Mouse (Mus musculus): Measurements from ENCODE around the gene Greb1. TPM values are rescaled to one million over a fixed set of nuclear protein-coding genes. Genes with fewer than 3 reads are reported as not detected.

Gene Greb1
- total and polyA plus RNA-seq, 3 experiments, result not detected

DNA sequence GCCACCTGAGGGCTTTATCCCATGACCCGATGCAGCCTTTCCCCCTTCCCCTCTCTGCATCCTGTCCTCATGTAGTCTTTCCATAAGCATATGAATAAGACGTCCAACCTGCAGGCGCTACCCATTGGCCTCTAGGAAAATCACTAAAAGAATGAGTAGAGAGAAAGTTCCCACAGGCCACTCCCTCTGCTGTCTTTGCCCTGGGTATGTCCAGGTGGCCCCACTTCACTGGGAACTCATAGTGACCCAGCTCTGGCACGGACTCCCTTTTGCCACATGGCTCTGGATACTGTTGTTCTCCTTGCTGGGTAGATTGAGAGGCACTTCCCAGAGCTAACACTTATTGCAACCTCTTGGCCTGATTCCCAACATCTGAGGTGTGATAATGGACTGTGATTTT is 145.1 kb downstream of the Greb1 start:
- Histone ChIP-seq H3K4me1 (ENCODE audit: control insufficient read depth in 1 of 2, insufficient read depth in 2 of 2, low read length in 2 of 2) (no peaks in the 10 kb centered on the region), H3K9me3 (replicated peaks; ENCODE audit: insufficient read depth, low read length) (no peaks in the 10 kb centered on the region), H3K9ac (ENCODE audit: control insufficient read depth, low read depth, low read length, poor library complexity, severe bottlenecking) (no peak overlapping the region), H3K79me2 (ENCODE audit: control insufficient read depth, insufficient read depth, low read length, poor library complexity) (no peaks in the 10 kb centered on the region), H3K27me3 (ENCODE audit: control insufficient read depth in 1 of 2, insufficient read depth in 2 of 2, low read length in 2 of 2) (peaks cover 2 to 7% of the 10 kb centered on the region in 2 experiments), H3K4me3 (ENCODE audit: control insufficient read depth in 1 of 2, insufficient read depth in 1 of 2, low read depth in 2 of 2, low read length in 2 of 2) (no peak overlapping the region), H3K36me3 (ENCODE audit: control insufficient read depth in 1 of 2, insufficient read depth in 2 of 2, low read length in 2 of 2) (no peaks in the 10 kb centered on the region), H3K27ac (ENCODE audit: control insufficient read depth, low read depth, low read length) (no peak overlapping the region)
- no peak for DNase-seq (ENCODE audit: low read depth, low spot score)
- no peak for TF ChIP-seq UBTF (IDR thresholded peaks at IDR 0.05; ENCODE audit: borderline replicate concordance, insufficient read depth, low read depth, low read length)
- no peak for TF ChIP-seq NRF1 (IDR thresholded peaks at IDR 0.05; ENCODE audit: insufficient read depth, low read depth, low read length, poor library complexity, severe bottlenecking)
- TF ChIP-seq POLR2AphosphoS5 (IDR thresholded peaks at IDR 0.05; ENCODE audit: borderline replicate concordance, low read depth, low read length), result no peak
- TF ChIP-seq MEF2A (IDR thresholded peaks at IDR 0.05; ENCODE audit: extremely low read depth, insufficient replicate concordance, low read depth, low read length, poor library complexity, severe bottlenecking), result no peak
- no peak for TF ChIP-seq CTCF (IDR thresholded peaks at IDR 0.05 in 2 of 3, conservative IDR thresholded peaks at IDR 0.05 in 1 of 3; ENCODE audit: control insufficient read depth in 1 of 3, insufficient read depth in 1 of 3, low read depth in 2 of 3, low read length in 3 of 3, poor library complexity in 1 of 3, severe bottlenecking in 1 of 3)
- no peak for TF ChIP-seq TCF12 (IDR thresholded peaks at IDR 0.05; ENCODE audit: low read depth, low read length)
- no peak for TF ChIP-seq RCOR1 (IDR thresholded peaks at IDR 0.05; ENCODE audit: low read depth, low read length)
- TF ChIP-seq POLR2A (IDR thresholded peaks at IDR 0.05; ENCODE audit: control insufficient read depth in 1 of 2, insufficient read depth in 1 of 2, low read depth in 1 of 2, low read length in 2 of 2, poor library complexity in 1 of 2), result no peak
- TF ChIP-seq E2F4 (IDR thresholded peaks at IDR 0.05; ENCODE audit: borderline replicate concordance, low read depth, low read length), result no peak
- TF ChIP-seq ZMIZ1 (IDR thresholded peaks at IDR 0.05; ENCODE audit: low read depth, low read length), result no peak
- no peak for TF ChIP-seq ELF1 (IDR thresholded peaks at IDR 0.05; ENCODE audit: low read depth, low read length)
- no peak for TF ChIP-seq SMC3 (IDR thresholded peaks at IDR 0.05; ENCODE audit: low read depth, low read length)
- TF ChIP-seq NELFE (IDR thresholded peaks at IDR 0.05; ENCODE audit: low read depth, low read length), result no peak
- TF ChIP-seq HCFC1 (IDR thresholded peaks at IDR 0.05; ENCODE audit: low read depth, low read length), result no peak
- TF ChIP-seq USF1 (IDR thresholded peaks at IDR 0.05; ENCODE audit: low read depth, low read length), result no peak

DNA sequence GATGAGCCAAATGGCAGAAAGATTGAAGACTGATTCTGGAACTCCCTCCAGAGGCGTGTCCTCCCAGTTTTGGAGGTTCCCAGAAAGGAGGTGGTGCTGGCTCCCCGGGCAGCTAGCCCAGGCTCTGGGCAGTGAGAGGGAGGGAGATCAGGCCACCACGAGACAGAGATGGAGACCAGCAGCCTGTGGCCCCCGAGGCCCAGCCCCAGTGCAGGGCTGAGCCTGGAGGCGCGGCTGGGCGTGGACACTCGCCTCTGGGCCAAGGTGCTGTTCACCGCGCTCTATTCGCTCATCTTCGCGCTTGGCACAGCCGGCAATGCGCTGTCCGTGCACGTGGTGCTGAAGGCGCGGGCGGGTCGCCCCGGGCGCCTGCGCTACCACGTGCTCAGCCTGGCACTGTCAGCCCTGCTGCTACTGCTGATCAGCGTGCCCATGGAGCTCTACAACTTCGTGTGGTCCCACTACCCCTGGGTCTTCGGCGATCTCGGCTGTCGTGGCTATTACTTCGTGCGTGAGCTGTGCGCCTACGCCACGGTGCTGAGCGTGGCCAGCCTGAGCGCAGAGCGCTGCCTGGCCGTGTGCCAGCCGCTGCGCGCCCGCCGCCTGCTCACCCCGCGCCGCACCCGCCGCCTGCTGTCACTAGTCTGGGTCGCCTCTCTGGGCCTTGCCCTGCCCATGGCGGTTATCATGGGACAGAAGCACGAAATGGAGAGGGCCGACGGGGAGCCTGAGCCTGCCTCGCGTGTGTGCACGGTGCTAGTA is 147.2 kb downstream of the Greb1 start, which contains the start of gene Ntsr2:
Ntsr2 (plus strand) TSS at position 51 of the 762 bp plus-strand sequence.
- Histone ChIP-seq H3K27me3 (ENCODE audit: control insufficient read depth in 1 of 2, insufficient read depth in 2 of 2, low read length in 2 of 2) (peaks cover 0 to 4% of the 10 kb centered on the region in 2 experiments; a peak in 2 of 4 replicates), H3K36me3 (ENCODE audit: control insufficient read depth in 1 of 2, insufficient read depth in 2 of 2, low read length in 2 of 2) (no peaks in the 10 kb centered on the region)

More for the DNA sequence above, 147.2 kb downstream of the Greb1 start, which contains the start of gene Ntsr2:
- H3K9ac ChIP-seq (ENCODE audit: control insufficient read depth, low read depth, low read length, poor library complexity, severe bottlenecking), result no peak within 1 kb of the TSS
- no peak within 1 kb of the TSS for H3K4me3 ChIP-seq (ENCODE audit: control insufficient read depth in 1 of 2, insufficient read depth in 1 of 2, low read depth in 2 of 2, low read length in 2 of 2)
- no peak within 1 kb of the TSS for H3K27ac ChIP-seq (ENCODE audit: control insufficient read depth, low read depth, low read length)
- no peaks in the 10 kb centered on the region for H3K79me2 ChIP-seq (ENCODE audit: control insufficient read depth, insufficient read depth, low read length, poor library complexity)
- DNase-seq (ENCODE audit: low read depth, low spot score), result no peak
- H3K4me1 ChIP-seq (ENCODE audit: control insufficient read depth in 1 of 2, insufficient read depth in 2 of 2, low read length in 2 of 2), result no peaks in the 10 kb centered on the region
- no peaks in the 10 kb centered on the region for H3K9me3 ChIP-seq (replicated peaks; ENCODE audit: insufficient read depth, low read length)
- TF ChIP-seq ZKSCAN1 (IDR thresholded peaks at IDR 0.05; ENCODE audit: low read depth, low read length) (no peak), ETS1 (IDR thresholded peaks at IDR 0.05; ENCODE audit: low read depth, low read length) (no peak), RCOR1 (IDR thresholded peaks at IDR 0.05; ENCODE audit: low read depth, low read length) (no peak)
